Mouse (Mus musculus): ENCODE measurements around the gene Ccdc182.
A peak's percentile ranks its signal among the peaks of the same experiment; 100 is the strongest.

Gene Ccdc182

GRCm38 (mm10) chr11:88293631-88294393 lies at the start of gene Ccdc182:
TSS of gene Ccdc182 (plus strand) at chr11:88294058.
- no peak for DNase-seq (ENCODE audit: low spot score)

GRCm38 (mm10) chr11:88245581-88246170 lies 48.2 kb upstream of the Ccdc182 start:
- no peak for DNase-seq (ENCODE audit: low spot score)

DNA sequence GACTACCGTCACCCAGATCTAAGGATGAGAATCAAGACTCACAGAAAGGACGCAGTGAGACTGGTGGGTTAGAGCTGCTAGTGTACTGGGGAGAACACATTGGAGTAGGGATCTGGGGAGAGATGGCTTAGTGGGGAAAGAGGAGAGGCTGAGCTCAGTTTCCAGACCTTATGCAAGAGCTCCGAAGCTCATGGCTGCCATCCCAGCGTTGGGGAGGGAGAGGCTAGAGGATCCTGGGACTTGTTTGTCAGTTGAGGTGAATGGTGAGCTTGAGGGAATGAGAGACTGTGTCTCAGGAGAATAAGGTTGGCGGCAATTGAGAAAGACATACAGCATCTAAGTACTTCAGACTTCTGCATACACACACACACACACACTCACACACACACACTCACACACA lies 45.2 kb upstream of the Ccdc182 start:
- DNase-seq (ENCODE audit: low spot score): no peak

GRCm38 (mm10) chr11:88250568-88250967 lies 43.3 kb upstream of the Ccdc182 start:
- DNase-seq (ENCODE audit: low spot score): no peak

DNA sequence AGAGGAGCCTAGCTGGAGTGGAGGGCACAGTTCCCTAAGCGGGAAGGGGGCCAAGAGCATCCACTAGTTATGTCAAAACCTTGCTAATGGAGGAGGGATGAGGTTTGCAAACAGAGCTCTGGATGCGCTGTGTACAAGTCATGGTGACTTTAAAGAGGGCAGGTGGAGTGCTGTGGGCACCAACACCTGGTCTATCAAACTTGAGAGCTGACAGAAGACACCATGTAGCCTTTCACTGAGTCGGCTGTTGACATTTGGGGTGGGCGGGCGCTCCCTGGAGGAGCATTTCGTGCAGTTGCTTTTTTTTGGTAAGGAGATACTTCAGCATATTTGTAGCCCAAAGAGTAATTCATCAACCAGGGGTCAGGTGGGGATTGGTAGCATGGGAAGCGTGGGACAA lies 42.6 kb upstream of the Ccdc182 start:
- DNase-seq (ENCODE audit: low spot score): no peak

DNA sequence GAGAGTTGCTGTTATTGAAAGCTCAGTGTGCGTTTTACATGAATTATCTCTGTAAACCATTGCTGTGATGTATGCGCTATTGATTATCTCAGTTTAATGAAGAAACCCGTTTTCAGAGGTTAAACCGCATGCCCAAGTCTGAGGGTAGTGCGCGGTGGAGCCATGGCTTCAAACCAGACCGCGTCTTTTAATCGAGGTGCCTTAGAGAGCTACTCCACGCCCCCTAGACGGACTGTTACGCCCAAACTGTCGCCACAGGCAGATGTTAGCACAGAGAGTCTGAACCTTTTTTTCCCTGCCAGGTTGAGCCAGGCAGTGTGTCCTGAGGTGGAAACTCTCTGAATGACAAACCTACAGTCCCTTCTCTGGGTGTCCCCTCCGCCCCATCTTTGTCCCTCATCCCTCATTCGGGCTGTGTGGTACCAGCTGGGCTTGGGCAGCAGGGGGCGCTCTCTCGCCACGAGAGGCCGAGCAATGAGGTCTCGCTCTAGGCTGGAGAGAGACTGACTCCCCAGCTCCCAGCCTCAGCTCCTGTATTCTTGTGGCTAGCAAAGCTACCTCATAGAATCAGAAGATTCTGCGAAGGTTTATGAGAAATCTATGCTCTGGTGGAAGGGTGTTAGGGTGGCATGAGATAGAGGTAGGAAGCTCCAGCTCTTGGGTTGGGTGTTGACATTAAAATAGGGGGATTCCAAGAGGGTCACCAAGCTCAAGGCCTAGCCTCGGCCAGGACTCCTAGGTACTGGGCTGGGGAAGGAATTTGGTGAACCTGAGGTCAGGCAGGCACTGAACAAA lies 41.7 kb upstream of the Ccdc182 start:
- DNase-seq (ENCODE audit: low spot score): peak; percentile 64

DNA sequence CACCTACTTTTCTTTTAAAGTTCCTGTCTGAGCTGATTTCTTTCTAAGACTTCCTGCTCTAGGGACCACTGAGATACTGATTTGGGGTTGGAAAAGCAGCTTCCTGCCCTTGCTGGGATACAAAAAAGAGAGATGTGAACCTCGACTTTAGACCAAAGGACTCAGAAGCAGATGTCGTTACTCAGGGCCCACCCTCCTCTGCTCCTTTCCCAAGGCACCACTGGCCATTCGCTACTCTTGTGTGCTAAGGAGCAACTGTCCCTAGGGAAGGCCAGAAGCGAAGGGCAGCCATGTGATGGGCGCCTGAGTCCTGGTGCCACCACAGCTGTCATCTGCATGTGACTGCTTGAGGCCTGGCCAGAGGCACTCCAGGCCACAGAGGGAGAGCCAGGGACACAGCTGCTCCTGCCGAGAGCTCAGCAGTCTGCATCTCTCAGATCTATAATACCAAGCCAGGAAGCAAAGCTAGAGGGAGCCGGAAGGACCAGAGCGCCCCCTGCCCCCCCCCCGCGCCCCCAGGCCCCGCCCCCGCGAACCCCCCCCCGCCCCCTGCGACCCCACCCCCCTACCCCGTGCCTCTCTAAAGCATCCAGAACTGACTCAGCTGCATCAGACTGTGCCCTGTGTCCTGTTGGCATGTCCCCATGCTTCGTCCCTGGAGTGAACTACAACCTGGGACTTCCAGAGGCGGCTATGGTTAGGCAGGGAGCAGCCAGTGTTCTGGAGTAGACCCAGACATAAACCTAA lies 40.9 kb upstream of the Ccdc182 start:
- DNase-seq (ENCODE audit: low spot score): peak; percentile 35

DNA sequence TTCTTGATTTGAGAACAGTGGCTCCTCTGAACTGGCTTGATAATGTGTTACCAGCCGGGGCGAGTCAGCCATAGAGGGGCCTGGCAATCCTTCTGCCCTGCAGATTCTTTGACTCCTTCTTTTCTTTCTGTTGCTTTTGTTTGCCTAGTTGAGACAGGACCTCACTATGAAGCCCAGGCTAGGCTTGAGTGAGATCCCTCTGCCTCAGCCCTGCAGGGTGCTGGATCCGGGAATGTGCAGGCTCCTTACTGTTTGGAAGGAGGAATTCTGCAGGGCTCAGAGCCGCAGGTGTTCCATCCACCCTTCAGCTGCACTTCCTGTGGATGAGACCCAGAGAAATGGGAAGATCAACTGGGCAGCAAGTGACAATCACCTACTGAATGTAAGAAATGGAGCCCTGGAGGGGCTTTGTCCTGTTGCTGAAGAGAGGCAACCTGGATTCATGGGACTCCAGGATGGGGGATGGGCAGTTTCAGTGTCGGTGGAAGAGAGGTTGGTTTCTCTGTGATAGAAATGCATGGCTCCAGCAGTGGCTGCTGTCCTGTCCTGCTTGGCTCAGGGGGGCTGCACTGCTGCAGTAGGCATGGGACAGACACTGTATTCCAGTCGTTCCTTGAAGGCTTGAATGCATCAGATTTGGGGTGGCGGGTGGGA lies 40.2 kb upstream of the Ccdc182 start:
- DNase-seq (ENCODE audit: low spot score): no peak

- no peak for DNase-seq (ENCODE audit: low spot score)
Measured at GRCm38 (mm10) chr11:88257700-88258099, 36.2 kb upstream of the Ccdc182 start.

DNA sequence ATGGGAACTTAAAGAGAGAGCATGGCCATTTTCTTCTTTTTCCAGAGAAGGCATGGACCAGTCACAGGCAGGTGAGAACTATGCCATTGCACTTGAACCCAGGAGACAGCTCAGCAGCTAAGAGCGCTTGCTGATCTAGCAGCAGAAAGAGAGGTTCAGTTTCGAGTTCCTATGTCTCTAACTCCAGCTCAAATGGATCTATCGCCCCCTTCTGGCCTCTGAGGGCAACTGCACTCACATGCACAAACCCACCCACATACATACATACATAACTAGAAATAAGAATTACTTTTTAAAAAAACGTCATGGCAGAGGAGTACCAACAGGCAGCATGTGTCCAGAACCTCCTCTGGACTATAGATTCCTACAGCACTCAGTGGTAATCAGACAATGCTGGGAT lies 35.6 kb upstream of the Ccdc182 start:
- no peak for DNase-seq (ENCODE audit: low spot score)

DNA sequence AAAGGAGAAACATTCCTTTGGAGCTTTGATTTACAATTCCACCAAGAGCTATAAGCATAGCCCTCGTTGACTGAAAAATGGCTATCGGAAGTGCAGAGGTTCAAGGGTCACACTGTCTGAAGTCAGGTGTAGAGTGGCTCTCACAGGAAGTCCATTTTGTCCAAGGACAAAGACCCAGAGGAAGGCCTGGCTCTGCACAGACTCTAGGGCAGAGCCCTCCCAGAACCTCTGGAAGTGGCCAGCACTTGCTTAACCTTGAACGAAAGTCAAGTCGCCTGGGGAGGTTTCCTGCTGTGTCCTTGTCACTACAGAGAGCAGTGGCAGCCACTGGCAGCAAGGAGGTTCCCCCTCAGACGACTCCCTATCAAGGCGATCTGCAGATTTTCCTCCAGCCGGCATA lies 33.4 kb upstream of the Ccdc182 start:
- DNase-seq (ENCODE audit: low spot score): no peak

- no peak for DNase-seq (ENCODE audit: low spot score)
Measured at GRCm38 (mm10) chr11:88264889-88265288, 29.0 kb upstream of the Ccdc182 start.

DNA sequence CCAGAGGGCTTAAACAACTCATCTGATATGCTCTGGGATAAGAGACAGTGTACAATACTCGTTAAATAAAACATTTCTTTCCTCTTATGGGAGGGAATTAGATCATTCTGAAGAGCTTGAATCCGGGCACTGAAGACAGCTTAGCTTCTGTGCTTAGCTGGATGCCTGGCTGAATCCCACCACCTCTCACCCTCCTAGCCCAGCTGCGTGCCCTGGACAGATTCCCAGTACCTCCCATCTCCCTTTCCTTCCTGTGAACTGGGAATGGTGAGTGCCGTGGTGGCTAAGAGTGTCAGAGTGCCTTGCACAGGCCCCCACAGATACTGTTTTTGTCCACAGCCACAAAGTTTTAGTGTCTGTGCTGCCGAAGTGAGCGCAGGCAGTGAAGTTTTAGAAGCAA lies 27.5 kb upstream of the Ccdc182 start:
- no peak for DNase-seq (ENCODE audit: low spot score)

GRCm38 (mm10) chr11:88271870-88272269 lies 22.0 kb upstream of the Ccdc182 start:
- no peak for DNase-seq (ENCODE audit: low spot score)

DNA sequence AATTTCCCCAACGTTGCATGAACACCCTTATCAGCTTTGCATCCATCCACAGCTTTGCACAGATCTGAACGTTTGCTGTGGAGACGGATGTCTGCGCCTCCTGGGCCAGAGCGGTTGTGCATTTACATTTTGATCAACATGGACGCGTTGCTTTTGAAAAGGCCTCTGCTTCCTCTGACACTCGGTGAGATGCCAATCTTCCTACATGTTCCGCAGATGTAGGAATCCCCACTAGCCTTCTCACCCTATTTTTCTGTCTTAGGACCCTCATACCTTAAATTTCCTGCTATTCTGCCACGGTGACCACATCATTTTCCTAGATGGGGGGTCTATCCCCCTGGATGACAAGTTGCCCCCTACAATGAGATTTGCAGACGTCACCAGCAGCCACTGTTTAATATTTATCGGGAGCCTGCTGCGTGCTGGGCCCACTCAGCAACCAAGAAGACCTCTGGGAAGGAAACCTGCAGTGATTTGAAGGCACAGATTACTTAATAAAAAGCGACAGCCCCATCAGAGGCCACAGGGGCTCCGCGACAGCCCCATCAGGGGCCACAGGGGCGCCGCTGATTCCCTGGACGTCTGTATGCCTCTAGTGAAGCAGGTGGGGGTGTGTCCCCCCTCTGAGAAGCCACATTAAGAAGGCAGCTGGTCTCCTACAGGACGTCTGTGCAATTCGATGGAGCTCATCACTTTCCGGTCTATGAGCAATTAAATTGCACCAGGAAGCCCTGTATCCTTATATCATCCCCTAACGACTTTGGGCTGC lies 19.6 kb upstream of the Ccdc182 start:
- DNase-seq (ENCODE audit: low spot score): no peak

- no peak for DNase-seq (ENCODE audit: low spot score)
Measured at GRCm38 (mm10) chr11:88274901-88275498, 18.9 kb upstream of the Ccdc182 start.

DNA sequence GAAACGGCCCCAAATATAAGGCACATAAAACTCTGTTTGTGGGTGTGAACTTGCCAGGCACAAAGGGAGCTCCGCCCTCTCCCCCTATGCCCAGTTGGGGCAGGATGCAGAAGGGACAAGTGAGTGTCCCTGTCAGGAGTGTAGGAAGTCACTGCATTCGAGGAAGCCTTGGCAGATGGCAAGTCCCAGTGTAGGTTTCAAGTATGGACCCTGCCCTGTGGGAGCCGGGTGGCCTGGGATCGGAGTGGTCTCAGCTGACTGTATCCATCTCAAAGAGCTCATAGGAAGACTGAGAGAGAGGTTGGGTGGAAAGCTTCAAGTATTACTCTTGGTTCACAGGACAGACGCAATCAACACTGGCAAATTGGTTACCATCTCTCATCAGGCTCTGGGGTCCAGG lies 17.9 kb upstream of the Ccdc182 start:
- no peak for DNase-seq (ENCODE audit: low spot score)

GRCm38 (mm10) chr11:88276534-88277308 lies 17.1 kb upstream of the Ccdc182 start:
- peak; percentile 31 for DNase-seq (ENCODE audit: low spot score)

DNA sequence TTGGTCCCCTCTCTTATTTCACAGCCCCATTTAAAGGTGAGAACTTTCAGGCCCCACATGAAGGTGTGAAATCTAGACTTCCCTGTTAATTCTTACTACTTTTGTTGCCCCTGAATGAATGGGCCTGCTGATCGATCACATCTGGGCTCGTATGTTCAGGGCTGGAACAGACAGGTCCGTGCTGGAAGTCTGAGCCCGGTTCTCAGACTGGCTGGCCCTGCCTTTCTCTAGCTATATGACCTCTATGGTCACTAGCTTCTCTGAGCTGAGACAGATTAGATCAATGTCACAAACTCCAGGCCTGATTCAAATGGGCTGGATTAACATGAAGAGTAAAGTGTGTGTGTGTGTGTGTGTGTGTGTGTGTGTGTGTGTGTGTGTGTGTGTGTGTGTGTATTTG lies 14.9 kb upstream of the Ccdc182 start:
- no peak for DNase-seq (ENCODE audit: low spot score)

- DNase-seq (ENCODE audit: low spot score): no peak
Measured at GRCm38 (mm10) chr11:88280426-88280836, 13.4 kb upstream of the Ccdc182 start.
